Mouse (Mus musculus) CD4-positive naive resting alpha-beta T cell, adult 76 days (primary cell): Measurements from ENCODE around the gene Zfp384. TPM values are rescaled to one million over a fixed set of nuclear protein-coding genes. Genes with fewer than 3 reads are reported as not detected.

Experiments used
- total RNA-seq: library from RNA; stranded (reverse); gene quantifications from one replicate; pipeline ENCODE4 v1.2.4, GENCODE M21; 2023

The Zfp384 gene
- total RNA-seq = 79.4 TPM

DNA sequence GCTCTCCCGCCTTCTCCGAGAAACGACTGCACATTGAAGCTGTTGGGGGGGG, at the start of gene Zfp384:
Gene Zfp384, plus strand, starts transcription at position 17 of the 52 bp plus-strand sequence.

GRCm38 (mm10) chr6:124965088-124965719, 43.7 kb upstream of the Zfp384 start, which contains the start of gene Cops7a:
Gene Cops7a, minus strand, starts transcription at chr6:124965538.

GRCm38 (mm10) chr6:124996551-124997501, 12.1 kb upstream of the Zfp384 start, which contains the start of gene Pianp:
Gene Pianp, plus strand, starts transcription at chr6:124996694.

GRCm38 (mm10) chr6:125039533-125040153, 30.7 kb downstream of the Zfp384 start, which contains the start of gene Ing4:
Gene Ing4, plus strand, starts transcription at chr6:125039760.

DNA sequence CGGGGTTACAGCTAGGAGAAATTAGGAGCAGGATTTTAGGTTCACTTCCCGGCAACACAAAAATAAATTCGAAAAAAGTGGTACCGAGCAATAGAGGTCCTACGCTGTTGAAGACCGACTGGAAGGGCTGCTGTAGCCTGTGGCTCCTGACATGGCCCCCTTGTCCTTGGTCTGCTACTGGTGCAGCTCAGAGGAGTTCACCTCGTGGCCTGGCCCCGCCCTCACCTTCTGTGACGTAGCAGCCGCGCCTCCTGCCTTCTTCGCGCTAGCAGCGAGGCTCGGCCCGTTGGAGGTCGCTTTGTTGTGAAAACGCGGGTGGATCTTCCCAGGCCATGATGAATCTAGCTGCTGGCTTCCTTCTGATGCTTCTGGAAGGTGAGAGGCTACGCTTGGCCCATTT, 40.7 kb downstream of the Zfp384 start, which contains the start of gene Acrbp:
Gene Acrbp, plus strand, starts transcription at position 12 of the 400 bp plus-strand sequence.

DNA sequence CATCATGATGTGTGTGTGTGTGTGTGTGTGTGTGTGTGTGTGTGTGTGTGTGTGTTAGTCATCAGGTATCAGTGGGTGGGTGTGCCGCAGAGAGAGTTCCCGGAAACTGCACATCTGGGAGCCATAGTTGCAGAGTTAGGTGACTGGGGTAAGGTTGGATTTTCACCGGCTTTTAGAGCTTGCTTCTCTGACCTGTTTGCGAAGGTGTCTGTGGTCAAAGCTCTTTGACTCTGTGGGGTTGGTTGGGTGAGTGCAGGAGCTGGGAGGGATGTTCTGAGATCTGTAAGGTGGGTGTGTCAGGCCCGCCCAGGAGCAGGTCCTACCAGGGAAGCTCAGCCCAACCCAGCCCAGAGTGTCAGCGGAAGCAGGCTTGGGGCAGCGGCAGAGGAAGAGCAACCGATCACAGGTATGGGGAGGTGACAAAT, 58.6 kb downstream of the Zfp384 start, which contains the start of gene Lpar5:
Gene Lpar5, plus strand, starts transcription at position 350 of the 425 bp plus-strand sequence.

Other genes with a start within 250 kb of the Zfp384 start
- 2.5 TPM for gene Eno2, start 239.5 kb upstream of the Zfp384 start, total RNA-seq
- 10.3 TPM for gene Lrrc23, start 229.4 kb upstream of the Zfp384 start, total RNA-seq
- gene Spsb2, start 200.5 kb upstream of the Zfp384 start, total RNA-seq = 3.4 TPM
- 25.6 TPM for gene Tpi1, start 194.8 kb upstream of the Zfp384 start, total RNA-seq
- 61.8 TPM for gene Usp5, start 179.7 kb upstream of the Zfp384 start, total RNA-seq
- gene Cdca3, start 179.6 kb upstream of the Zfp384 start, total RNA-seq = 4.2 TPM
- gene Gnb3, start 168.9 kb upstream of the Zfp384 start, total RNA-seq = not detected
- gene P3h3, start 151.4 kb upstream of the Zfp384 start, total RNA-seq = not detected
- gene Gpr162, start 145.2 kb upstream of the Zfp384 start, total RNA-seq = 0.82 TPM
- 401 TPM for gene Cd4, start 120.9 kb upstream of the Zfp384 start, total RNA-seq
- gene Lag3, start 97.4 kb upstream of the Zfp384 start, total RNA-seq = 2.6 TPM
- 60.5 TPM for gene Ptms, start 89.0 kb upstream of the Zfp384 start, total RNA-seq
- gene Mlf2, start 77.8 kb upstream of the Zfp384 start, total RNA-seq = 72.1 TPM
- gene Cops7a, start 43.6 kb upstream of the Zfp384 start, total RNA-seq = 40.5 TPM
- gene Pianp, start 12.5 kb upstream of the Zfp384 start, total RNA-seq = 1.1 TPM
- 72.1 TPM for gene Ing4, start 30.6 kb downstream of the Zfp384 start, total RNA-seq
- gene Acrbp, start 40.5 kb downstream of the Zfp384 start, total RNA-seq = 10.1 TPM
- 12.8 TPM for gene Lpar5, start 58.8 kb downstream of the Zfp384 start, total RNA-seq
- 269 TPM for gene Chd4, start 86.8 kb downstream of the Zfp384 start, total RNA-seq
- 31.9 TPM for gene Nop2, start 122.8 kb downstream of the Zfp384 start, total RNA-seq
- gene Iffo1, start 136.1 kb downstream of the Zfp384 start, total RNA-seq = 32.4 TPM
- 445 TPM for gene Gapdh, start 157.3 kb downstream of the Zfp384 start, total RNA-seq
- gene Ncapd2, start 182.6 kb downstream of the Zfp384 start, total RNA-seq = 28.7 TPM
- gene Mrpl51, start 182.7 kb downstream of the Zfp384 start, total RNA-seq = 19.4 TPM
- gene Vamp1, start 206.4 kb downstream of the Zfp384 start, total RNA-seq = 95.8 TPM
- 29.7 TPM for gene Tapbpl, start 222.7 kb downstream of the Zfp384 start, total RNA-seq
- 174 TPM for gene Cd27, start 227.9 kb downstream of the Zfp384 start, total RNA-seq